Mouse (Mus musculus): ENCODE measurements around the gene Mff. TPM values are rescaled to one million over a fixed set of nuclear protein-coding genes. Genes with fewer than 3 reads are reported as not detected.

The Mff gene
- 100 to 1,000 TPM; 262 to 266 TPM for total RNA-seq (2021)
- long read RNA-seq, experiment 1, transcript Mff-202 (9 exons, 1,894 nt), result major isoform, 136 of 403 reads
- long read RNA-seq, experiment 1, transcript Mff-208 (8 exons, 1,645 nt), result minor isoform, 18 of 403 reads
- long read RNA-seq, experiment 1, transcript Mff-201 (8 exons, 1,706 nt), result minor isoform, 7 of 403 reads
- long read RNA-seq, experiment 1, partial matches to known transcripts, result 9 of 403 reads
- long read RNA-seq, experiment 1, other reads (novel, unspliced or antisense), result 225 of 403 reads
- long read RNA-seq, experiment 2, transcript Mff-202 (9 exons, 1,894 nt), result major isoform, 80 of 258 reads
- long read RNA-seq, experiment 2, transcript Mff-208 (8 exons, 1,645 nt), result minor isoform, 10 of 258 reads
- long read RNA-seq, experiment 2, partial matches to known transcripts, result 3 of 258 reads
- long read RNA-seq, experiment 2, other reads (novel, unspliced or antisense), result 155 of 258 reads

GRCm38 (mm10) chr1:82724339-82725025 is at the start of gene Mff:
Gene Mff (plus strand): TSS chr1:82724890.
- DNase-seq (ENCODE audit: low spot score in 2 of 2), result peak; percentile 95 to 96

DNA sequence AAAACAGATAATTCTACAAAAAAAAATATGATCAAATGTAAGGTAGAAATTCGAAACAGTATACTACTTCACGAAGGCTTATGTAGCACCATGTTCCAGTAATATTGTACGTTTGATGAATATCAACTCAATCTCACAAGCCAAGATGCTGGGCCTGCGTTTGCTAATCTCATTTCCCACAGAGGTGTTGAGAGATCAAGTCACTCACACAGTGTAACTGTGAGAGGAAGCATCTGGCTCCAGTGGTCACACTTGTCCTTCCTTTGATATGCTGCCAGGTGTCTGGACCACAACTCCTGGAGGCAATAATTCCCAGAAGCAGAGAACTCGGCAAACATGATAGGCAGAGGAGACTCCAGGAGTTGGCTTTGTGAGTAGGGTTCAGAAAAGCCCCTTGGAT is 38.4 kb upstream of the Mff start:
- no peak for DNase-seq (ENCODE audit: low spot score in 2 of 2)

- DNase-seq (ENCODE audit: low spot score in 2 of 2), result no peak
These were observed 37.8 kb upstream of the Mff start for GRCm38 (mm10) chr1:82686866-82687265.

DNA sequence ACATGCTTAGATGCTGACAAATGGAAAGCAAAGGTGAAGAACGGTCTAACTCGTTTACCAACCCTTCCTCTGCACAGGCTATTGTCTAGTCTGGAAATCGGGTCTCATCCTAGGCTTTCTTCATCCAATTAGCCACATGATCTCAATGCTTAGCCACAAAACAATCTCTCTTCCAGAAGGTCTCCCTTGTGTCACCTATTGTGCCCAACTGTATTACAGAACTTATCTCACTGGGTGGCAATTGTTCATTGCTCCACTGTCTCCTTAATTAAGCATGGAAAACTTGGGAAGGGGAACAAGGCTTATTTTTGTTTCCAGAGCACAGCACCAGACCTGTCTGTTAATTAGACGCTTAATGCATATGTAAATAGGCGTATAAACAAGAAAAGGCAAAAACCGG is 36.8 kb upstream of the Mff start:
- no peak for DNase-seq (ENCODE audit: low spot score in 2 of 2)

GRCm38 (mm10) chr1:82695915-82696314 is 28.8 kb upstream of the Mff start:
- no peak for DNase-seq (ENCODE audit: low spot score in 2 of 2)

GRCm38 (mm10) chr1:82717816-82718512 is 6.7 kb upstream of the Mff start:
- DNase-seq (ENCODE audit: low spot score in 2 of 2), result no peak

GRCm38 (mm10) chr1:82725026-82725874 is 560 bp downstream of the Mff start:
- no peak for DNase-seq (ENCODE audit: low spot score in 2 of 2)

DNA sequence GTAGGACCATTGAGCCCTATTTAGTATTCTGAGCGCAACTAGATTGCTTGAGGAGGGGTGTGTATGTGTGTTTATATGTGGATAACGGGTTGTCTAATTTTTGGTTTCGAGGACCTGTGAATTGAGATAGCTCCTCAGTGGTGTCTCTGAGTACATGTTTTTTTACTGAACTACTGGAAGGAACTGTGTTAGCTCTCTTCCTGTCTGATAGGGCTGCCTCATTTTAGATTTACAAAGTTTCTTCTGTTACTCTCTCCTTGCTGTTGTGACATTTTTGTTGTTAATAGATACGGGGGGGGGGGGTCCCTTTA is 1.1 kb downstream of the Mff start:
- DNase-seq (ENCODE audit: low spot score in 2 of 2), result no peak

- no peak for DNase-seq (ENCODE audit: low spot score in 2 of 2)
These were observed 1.8 kb downstream of the Mff start for GRCm38 (mm10) chr1:82726482-82726881.

DNA sequence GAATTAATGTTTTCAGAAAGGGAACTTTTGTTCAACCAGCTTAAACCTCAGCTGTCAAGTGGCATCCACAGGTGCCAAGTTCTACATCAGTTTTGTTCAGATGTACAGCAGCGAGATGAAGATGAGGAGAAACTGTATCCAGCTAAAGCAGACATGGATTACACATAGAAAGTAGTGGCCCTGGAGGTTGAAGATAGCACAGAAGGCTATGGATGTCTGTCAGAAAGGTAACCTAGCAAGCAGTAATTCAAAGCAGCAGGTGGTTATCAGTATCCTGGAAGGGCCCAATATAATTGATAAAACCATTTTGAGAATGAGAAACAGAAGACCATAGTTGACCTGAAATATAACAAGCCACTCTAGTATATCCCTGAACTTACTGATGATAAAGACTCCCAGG is 8.7 kb downstream of the Mff start:
- no peak for DNase-seq (ENCODE audit: low spot score in 2 of 2)

DNA sequence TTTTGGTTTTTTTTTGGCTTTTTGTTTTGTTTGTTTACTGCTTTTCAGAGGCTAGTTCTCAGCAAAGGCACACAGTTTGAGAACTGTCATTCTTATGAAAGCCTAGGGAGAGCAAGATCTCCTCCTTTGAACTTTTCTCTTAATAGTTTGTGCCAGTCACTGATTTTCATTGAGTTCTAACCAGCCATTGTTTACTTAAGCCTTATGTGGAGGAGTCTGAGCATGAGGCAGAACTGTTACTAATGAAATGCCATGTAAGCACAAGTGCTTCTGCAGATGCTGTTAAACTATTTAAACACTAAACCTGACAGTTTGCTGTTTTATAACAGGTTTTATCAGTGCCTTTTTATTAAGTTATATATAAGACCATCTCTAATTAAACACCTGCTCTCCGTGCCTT is 13.4 kb downstream of the Mff start:
- DNase-seq (ENCODE audit: low spot score in 2 of 2), result no peak

GRCm38 (mm10) chr1:82741539-82741938 is 16.8 kb downstream of the Mff start:
- DNase-seq (ENCODE audit: low spot score in 2 of 2), result peak in 1 of 2 experiments; percentile 13

DNA sequence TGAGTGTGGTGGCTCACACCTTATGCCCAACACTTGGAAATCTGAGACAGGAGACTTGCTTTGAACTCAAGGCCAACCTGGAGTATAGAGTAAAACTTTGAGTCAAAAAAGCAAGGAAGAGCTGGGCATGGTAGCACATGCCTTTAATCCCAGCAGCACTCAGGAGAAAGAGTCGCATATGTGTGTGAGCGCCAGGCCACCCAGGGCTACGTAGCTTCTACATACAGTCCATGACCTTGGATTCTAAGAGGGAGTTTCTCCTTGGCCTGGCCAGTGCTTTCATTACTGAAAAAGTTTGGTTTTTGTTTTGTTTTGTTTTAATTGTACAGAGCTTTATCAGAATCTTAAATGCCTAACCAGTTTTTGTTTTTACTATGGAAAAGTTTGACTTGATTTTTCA is 19.3 kb downstream of the Mff start:
- no peak for DNase-seq (ENCODE audit: low spot score in 2 of 2)

DNA sequence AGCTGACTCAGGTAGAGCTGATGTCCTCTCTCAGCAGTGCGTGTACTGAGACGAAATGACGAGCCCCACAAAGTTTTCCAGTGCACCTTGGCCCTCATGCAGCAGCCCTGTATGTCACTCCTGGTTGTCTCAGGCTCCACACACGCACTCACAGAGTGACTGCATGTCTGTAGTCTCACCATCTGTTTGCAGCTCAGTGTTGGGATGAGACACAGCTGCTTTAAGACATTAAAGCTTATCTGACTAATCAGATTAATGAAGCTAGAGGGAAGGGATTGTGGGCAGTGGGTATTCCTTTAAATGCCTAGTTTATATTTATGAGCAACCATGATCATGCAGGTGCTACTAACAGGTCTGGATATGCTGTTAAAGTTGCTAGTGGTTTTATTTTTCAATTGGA is 21.7 kb downstream of the Mff start:
- no peak for DNase-seq (ENCODE audit: low spot score in 2 of 2)

DNA sequence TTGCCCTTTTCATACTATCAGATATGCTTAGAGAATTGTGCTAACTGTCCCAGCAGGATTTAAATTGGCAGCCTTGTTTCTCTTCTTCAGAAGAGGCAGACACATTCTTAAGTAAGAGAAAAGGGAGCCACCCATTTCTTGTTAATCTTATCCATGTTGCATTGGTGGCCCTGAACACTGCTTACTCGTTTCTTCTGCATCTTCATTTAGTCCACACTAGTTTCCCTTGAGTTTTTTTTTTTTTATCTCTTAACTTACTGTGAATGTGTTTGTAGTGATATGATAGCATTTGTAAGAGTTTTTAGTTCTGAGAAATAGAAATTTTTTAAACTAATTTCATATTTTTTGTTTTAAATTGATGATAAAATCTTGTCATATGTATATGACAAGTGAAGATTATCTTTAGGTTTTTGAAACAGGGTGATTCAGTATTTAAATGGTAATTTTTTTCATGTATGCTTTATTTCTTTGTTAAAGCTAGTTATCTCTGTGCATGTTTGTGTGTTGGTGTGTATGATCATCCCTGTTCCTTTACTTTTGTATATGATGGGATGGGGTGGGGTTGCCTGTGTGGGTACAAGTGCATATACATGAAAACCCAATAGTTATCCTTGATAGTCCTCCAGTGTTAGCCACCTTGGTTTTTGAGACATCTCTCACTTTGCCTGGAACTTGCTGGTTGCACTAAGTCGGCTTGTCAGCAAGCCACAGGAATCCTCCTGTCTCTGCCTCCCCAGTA is 23.2 kb downstream of the Mff start:
- DNase-seq (ENCODE audit: low spot score in 2 of 2), result no peak

DNA sequence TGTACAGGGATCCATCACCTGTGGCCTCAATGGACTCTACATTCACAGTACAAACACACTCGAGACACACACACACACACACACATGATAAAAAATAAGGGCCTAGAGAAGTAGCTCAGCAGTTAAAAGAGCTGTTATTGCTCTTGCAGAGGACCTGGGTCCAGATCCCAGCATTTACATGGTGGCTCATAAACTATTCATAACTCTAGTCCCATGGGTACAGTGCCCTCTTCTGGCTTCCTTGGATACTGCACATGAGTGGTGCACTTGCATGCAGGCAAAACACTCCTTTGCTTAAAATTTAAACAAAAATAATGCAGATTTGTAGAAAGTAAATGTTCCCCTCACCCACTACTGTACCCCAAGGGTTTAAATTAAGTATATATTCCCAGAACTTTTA is 34.8 kb downstream of the Mff start:
- no peak for DNase-seq (ENCODE audit: low spot score in 2 of 2)

- DNase-seq (ENCODE audit: low spot score in 2 of 2), result no peak
These were observed 36.9 kb downstream of the Mff start for GRCm38 (mm10) chr1:82761454-82762169.

DNA sequence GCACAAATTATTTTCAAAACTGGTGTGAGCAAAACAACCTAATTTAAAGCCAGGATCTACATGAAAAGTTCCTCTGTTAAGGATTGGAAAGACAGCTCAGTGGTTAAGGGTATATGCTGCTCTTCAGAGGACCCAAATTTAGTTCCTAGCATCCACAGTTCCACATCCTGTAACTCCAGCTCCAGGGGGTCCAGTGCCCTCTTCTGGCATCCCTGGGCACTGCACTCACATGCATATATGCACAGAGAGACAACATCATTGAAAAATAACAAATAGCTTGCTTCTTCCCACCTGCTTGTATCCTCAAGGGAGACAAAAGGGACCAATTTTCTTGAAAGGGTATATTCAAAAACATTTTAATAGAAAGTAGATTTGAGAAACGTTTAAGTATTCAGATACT is 37.6 kb downstream of the Mff start:
- no peak for DNase-seq (ENCODE audit: low spot score in 2 of 2)

DNA sequence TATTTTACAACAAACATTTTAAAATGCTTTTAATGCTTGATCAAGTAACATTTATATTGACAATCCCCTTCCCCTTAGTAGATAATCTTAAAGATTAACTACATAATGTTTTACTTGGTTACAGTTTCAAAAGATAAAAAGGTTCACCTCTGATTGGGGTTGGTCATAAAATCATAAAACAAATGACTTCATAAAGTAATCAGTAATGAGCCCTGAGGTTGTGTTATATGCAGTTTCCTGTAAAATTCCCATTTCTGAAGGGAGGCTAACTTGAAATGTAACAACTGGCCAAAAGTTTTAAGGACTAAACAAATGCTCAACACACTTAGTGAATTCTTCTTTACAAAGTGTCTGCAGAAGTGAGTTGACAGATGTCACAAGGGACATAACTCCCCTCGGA is 41.5 kb downstream of the Mff start:
- no peak for DNase-seq (ENCODE audit: low spot score in 2 of 2)

DNA sequence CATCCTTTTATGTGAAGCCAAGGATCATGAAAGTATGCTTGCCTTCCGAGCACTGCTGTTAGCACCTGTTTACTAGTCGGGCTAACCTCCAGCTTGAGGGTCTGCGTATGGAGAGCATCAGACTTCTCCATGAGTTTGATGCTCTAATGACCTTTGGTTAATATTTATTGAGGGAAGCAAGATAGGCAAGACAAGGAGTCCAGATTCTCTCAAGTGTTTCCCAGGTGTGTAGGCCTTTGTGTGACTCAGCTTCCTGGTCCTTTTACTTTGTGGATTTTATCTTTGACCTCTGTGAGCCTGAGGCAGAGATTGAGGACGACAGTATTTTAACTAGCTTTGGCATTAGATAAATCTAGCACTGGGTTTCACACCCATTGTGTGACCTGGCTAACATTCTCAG is 42.0 kb downstream of the Mff start:
- no peak for DNase-seq (ENCODE audit: low spot score in 2 of 2)

Measured in left cerebral cortex, adult 18-20 months (tissue).